Mouse (Mus musculus): Measurements from ENCODE around the gene Nkx2-5.

DNA sequence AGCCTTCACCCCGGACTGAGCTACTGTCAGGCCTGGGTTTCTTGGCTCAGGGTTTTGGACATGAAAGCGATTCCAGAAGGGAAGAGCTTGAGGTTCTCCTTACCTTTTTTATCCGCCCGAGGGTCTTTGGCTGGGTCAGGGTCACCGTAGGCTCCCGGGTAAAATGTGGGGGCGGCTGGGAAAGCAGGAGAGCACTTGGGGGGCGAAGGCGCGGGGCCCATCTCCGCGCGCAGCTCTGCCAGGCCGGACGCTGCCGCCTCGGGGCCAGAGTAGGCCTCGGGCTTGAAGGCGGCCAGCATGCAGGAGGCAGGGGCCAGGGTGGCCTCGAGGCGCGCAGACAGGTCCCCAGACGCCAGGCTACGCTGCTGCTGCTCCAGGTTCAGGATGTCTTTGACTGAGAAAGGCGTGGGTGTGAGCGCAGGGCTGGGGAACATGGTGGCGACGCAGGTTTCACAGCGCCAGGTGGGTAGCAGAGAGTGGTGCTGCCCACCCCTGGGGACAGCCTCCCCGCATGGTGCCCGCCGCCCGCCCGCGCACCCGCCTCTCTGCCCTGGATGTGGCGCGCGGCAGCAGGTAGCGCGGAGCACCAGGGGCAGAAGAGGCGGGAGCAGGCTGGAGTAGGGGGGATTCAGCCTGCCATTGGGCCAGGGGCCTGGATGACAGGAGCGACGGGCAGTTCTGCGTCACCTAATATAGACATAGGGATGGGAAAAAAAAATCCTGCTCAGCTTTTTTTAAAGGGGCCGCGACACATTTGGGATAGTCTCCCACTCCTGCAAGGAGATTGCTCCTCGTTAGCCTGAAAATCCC is 3.7 kb downstream of the Nkx2-5 start:
- TF ChIP-seq CTCF (IDR thresholded peaks at IDR 0.05; ENCODE audit: borderline replicate concordance, insufficient read depth, low read depth, low read length) (no peak), POLR2A (IDR thresholded peaks at IDR 0.05; ENCODE audit: borderline replicate concordance, insufficient read depth, low read length) (no peak)

Measured in cerebellum, adult 2 months (tissue).